Mouse (Mus musculus) T-cell, adult 2 months (primary cell): ENCODE measurements around the gene Epc2.
"Not testable (repeated sequence)": the region's sequence is repeated elsewhere in the genome, so short reads cannot be mapped to it uniquely, and the experiment has no call there.

Experiments
- DNase-seq: peaks from one replicate; pipeline ENCODE4 v3.0.0; 2022; ENCODE audit warnings: low spot score

Gene Epc2

GRCm38 (mm10) chr2:49471641-49472355, 20.5 kb downstream of the Epc2 start:
- no peak for DNase-seq

DNA sequence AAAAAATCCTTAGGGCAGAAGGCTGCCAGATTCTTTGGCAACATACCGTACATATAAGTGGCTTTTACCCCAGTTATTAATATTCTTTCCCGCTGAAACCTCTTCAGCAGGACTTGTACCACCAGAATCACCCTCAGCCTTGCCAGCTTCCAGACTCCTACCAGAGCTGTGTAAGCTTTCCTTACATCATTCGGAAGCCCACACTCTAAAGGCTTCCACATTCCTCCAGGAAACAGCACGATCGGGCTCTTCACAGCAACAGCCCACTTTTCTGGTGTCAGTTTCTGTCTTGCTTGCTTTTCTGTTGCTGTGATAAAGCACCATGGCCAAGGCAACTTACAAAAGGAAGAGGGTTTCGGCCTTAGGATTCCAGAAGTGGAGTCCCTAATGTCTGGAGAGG, 21.2 kb downstream of the Epc2 start:
- no peak for DNase-seq

DNA sequence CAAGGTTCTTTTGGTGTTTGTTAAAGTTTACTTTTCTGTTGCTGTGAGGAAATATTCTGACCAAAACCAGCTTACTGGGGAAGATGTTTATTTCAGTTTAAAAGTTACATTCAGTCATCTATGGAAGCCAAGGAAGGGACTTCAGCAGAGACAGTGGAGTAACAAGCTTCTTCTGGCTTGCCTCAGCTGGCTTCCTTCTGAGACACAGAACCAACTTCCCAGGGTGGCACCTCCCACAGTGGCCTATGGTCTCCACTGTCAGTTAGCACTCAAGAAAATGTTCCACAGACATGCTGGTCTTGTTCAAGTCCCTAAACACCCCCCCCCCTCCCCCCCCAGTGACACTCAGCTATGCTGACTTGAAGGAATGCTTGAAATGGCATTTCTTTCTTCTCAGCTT, 30.9 kb downstream of the Epc2 start:
- DNase-seq, result no peak

GRCm38 (mm10) chr2:49483382-49483781, 32.1 kb downstream of the Epc2 start:
- no peak for DNase-seq

GRCm38 (mm10) chr2:49501435-49501834, 50.1 kb downstream of the Epc2 start:
- no peak for DNase-seq

DNA sequence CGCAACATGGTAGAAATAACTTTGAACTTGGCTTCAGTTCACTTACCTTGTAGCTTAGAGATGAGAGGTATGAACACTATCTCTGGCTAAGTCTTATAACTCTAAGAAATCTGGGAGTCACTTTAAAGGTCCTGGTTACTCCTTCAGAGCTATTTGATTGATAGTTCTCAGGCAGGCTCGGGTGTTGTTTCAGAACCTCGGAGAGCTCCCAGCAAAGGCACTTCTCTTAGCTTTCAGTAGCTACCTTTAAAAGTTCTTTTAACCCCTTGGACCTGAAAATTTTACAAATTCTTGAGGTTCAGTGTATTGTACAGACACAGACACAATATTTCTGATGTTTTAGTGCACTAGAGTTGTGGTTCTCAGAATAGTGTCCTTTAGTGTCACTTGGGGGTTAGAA, 52.3 kb downstream of the Epc2 start:
- no peak for DNase-seq

DNA sequence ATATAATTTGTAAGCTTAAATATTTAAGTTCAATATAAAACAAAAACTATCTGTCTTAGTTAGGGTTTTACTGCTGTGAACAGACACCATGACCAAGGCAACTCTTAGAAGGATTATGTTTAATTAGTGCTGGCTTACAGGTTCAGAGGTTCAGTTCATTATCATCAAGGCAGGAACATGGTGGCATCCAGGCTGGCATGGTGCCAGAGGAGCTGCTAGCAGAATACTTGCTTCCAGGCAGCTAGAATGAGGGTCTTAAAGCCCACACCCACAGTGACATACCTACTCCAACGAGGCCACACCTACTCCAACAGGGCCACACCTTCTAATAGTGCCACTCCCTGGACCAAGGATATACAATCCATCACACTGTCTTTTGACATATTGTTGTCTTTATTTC, 53.9 kb downstream of the Epc2 start:
- not testable (repeated sequence) for DNase-seq

- no peak for DNase-seq
Observed at GRCm38 (mm10) chr2:49510832-49511231, 59.5 kb downstream of the Epc2 start.

GRCm38 (mm10) chr2:49516011-49516410, 64.7 kb downstream of the Epc2 start:
- DNase-seq, result no peak

GRCm38 (mm10) chr2:49520409-49520808, 69.1 kb downstream of the Epc2 start:
- no peak for DNase-seq

DNA sequence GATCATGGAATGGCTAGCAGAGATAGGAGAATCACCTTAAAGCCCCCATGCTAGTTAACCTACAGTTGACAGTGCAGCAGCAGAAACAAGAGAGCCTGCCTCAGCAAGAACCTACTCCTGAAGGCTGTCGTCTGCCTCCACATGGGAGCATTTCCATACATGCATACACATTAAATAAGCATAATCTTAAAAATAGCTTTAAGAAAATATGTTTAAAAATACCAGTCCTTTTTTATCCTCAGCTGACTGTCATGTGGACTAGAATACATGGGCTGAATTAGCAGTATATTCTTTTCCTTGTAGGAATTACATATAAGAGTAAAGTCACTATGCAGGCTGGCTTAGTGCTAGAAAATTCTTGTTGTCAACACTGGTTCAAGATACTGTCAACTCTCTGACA, 69.7 kb downstream of the Epc2 start:
- DNase-seq, result no peak

DNA sequence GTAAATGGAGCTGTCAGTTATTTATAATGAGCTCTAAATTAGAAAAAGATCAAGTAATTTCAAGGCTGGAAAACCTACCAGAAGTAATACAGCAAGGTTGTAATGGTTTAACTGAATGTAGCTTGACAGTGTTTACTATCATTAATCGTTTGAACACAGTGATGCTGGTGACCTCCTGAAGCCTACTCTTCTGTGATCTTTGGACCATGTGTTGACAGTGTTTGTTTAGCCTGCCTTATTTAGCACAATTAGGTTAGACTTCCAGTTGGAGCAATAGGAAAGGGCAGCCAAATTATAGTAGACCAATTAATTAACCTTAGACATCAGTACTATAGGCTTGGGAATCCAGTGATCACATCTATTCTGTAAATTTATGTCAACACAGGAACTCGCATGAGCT, 70.3 kb downstream of the Epc2 start:
- no peak for DNase-seq

- no peak for DNase-seq
Observed at GRCm38 (mm10) chr2:49522578-49522977, 71.3 kb downstream of the Epc2 start.

DNA sequence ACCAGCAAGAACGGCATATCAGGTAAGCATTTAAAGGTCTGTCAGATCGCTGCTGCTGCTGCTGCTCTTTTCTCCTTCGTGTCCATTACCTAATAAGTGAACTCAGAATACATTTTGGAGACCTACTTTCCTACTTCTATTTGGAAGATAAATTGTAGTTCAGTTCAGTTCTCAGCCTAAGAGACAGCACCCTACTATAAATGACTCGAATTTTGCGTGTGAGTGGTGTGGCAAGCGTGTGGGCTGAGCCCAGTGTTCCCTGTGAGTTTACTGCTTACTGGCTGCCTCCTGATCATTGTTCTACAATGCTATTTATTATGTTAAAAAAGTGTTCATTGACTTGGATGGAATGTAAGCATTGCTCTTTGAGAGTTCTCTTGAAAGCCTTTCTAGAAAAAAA, 85.9 kb downstream of the Epc2 start:
- no peak for DNase-seq

GRCm38 (mm10) chr2:49538056-49538455, 86.8 kb downstream of the Epc2 start:
- DNase-seq, result no peak

- no peak for DNase-seq
Observed at GRCm38 (mm10) chr2:49539745-49540144, 88.5 kb downstream of the Epc2 start.

GRCm38 (mm10) chr2:49547813-49548212, 96.5 kb downstream of the Epc2 start:
- DNase-seq, result no peak

DNA sequence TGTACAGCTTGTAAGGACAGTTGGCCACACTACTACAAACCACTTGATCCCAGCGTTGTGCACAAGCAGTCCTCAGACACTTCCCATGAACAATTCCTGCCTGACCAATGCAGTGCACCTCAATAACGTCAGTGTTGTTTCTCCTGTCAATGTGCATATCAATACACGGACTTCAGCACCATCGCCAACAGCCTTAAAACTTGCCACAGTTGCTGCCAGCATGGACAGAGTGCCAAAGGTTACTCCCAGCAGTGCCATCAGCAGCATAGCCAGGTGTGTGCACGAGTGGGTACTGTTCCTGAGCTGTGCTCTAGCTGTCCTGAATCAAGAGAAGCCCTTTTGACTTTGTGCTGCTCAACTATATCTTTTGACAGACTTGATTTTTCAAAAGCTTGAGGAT, 97.2 kb downstream of the Epc2 start:
- no peak for DNase-seq

- DNase-seq, result no peak
Observed at GRCm38 (mm10) chr2:49553096-49553495, 101.8 kb downstream of the Epc2 start.

GRCm38 (mm10) chr2:49557339-49557738, 106.1 kb downstream of the Epc2 start:
- no peak for DNase-seq

DNA sequence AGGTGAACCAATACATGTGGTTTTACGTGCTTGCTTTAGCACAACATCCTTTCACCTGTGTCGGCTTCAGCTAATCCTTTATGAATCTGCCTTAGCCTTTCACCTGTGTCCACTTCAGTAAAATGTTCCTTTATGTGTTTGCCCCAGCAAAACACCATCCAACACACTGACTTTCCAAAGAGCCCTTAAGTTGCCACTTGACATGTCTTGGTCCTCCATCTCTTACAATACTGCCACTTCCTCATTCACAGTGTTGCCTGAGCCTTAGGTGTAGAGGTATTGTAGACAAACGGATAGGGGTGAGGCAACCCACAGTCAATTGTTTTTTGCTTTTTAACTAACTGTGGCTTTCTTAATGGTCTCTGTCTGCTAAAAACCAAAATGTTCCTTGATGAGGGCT, 107.1 kb downstream of the Epc2 start:
- no peak for DNase-seq

DNA sequence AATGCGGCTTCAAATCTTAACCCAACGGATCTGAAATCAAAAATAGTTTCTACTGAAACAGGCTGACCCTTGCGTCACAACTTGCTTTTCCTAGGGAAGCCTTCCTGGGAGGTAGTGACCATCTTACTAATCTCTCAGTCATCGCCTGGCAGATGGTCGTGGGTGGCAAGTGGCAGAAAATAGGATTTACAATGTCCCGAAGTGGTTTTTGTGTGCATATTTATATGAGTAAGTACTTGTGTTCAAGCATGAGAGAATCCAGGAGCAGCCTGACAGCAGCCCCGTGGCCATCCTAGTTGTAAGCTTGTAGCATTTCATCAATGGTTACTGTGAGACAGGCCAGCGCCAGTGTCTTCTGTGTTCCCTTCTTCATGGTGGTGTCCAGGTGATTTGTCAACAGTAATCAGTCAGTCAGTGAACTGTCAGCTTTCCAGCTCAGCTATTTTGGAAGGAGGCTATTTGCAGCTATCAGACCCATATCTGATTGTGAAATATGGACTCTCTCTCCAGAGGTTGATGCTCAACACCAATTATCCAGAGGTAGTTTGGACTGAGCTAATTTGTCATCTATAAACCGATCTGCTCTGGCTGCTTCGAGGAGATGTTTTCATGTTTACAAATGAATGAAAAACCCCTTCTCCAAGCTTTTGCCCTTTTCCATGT, 111.5 kb downstream of the Epc2 start:
- no peak for DNase-seq

- DNase-seq, result no peak
Observed at GRCm38 (mm10) chr2:49569862-49570777, 118.8 kb downstream of the Epc2 start.
